Mouse (Mus musculus): ENCODE measurements around the gene Npas4. TPM values are rescaled to one million over a fixed set of nuclear protein-coding genes. Genes with fewer than 3 reads are reported as not detected.

The Npas4 gene
- polyA plus RNA-seq (2016; fragmentation: Nextera tagmentation; extraction: Ambion mirVana), result not detected in 2 replicates

DNA sequence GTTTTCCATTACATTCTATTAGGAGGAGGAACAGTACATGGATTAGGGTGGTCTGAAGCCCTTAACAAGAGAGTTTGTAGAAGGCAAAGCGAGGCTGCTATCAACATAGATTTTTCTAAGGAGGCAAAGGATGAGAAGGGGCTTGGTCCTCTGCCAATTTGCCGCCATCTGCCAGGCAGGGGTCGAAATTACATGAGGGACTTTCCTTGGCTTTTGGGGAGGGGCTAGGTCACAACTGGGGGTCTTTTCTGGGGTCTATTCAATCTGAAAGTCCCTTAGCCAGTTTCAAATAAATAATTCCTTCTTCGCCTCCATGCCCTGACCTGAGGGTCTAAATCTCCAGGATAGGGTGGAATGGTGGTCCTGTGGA, at the start of gene Npas4:
Gene Npas4, minus strand, starts transcription at position 61 of the 370 bp plus-strand sequence.
- WGBS, result 17% methylated on average over 4 of the region's 4 CpGs
- DNase-seq (ENCODE audit: low spot score), result no peak
- peaks cover 85% of the 10 kb centered on the region for H3K27me3 ChIP-seq (ENCODE audit: low read depth, poor library complexity, severe bottlenecking)

DNA sequence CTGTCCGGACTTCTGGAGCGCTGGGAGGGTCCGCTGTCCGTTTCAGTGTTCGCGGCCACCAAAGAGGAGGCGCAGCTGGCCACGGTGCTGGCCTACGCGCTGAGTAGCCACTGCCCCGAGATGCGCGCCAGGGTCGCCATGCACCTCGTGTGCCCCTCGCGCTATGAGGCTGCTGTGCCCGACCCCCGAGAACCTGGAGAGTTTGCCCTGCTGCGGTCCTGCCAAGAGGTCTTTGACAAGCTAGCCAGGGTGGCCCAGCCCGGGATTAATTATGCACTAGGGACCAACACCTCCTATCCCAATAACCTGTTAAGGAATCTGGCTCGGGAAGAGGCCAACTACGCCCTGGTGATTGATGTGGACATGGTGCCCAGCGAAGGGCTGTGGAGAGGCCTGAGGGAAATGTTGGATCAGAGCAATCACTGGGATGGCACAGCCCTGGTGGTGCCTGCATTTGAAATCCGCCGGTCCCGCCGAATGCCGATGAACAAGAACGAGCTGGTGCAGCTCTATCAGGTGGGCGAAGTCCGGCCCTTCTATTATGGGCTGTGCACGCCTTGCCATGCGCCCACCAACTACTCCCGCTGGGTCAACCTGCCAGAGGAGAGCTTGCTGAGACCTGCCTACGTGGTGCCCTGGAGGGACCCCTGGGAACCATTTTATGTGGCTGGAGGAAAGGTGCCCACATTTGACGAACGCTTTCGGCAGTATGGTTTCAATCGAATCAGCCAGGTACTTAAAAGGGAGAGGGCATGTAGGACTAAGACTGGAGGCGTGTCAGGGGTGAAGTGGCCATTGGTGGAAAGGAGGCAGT, 49.4 kb upstream of the Npas4 start:
- DNase-seq (ENCODE audit: low spot score), result no peak
- Histone ChIP-seq H3K27me3 (ENCODE audit: low read depth, poor library complexity, severe bottlenecking) (peaks cover 9% of the 10 kb centered on the region), H3K9me3 (replicated peaks) (no peaks in the 10 kb centered on the region), H3K4me1 (peaks cover 49% of the 10 kb centered on the region), H3K27ac (replicated peaks) (peak overlapping the region; percentile 92), H3K4me3 (peak overlapping the region; percentile 95), H3K36me3 (peaks cover 19% of the 10 kb centered on the region)
- 15% methylated on average over 41 of the region's 41 CpGs for WGBS

More for the DNA sequence above, at the start of gene Npas4:
- Histone ChIP-seq H3K4me3 (peak within 1 kb of the TSS; percentile 46), H3K9me3 (replicated peaks) (no peaks in the 10 kb centered on the region), H3K4me1 (peaks cover 15% of the 10 kb centered on the region), H3K27ac (replicated peaks) (no peak within 1 kb of the TSS), H3K36me3 (no peaks in the 10 kb centered on the region)

DNA sequence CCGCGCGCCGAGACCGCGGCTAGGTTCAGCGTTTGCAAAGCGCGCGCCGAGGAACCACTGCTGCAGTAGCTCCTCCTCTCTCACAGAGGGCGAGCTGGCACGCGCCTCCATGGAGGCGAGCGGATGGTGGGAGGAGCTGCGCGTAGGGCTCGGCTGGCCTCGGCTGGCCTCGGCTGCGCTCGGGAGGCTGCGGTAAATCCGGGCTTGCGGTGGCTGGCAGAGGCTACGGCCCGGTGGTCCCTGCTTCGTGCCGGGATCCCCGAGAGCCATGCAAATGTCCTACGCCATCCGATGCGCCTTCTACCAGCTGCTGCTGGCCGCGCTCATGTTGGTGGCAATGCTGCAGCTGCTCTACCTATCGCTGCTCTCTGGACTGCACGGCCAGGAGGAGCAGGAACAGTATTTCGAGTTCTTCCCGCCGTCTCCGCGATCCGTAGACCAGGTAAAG, 48.6 kb upstream of the Npas4 start, which contains the start of the genes B4gat1 and AC124502.3:
Gene B4gat1, plus strand, starts transcription at position 118 of the 448 bp plus-strand sequence.
Gene AC124502.3, plus strand, starts transcription at position 183 of the 448 bp plus-strand sequence.
- DNase-seq (ENCODE audit: low spot score), result peak; percentile 93
- H3K4me3 ChIP-seq, result peak within 1 kb of the TSS; percentile 95
- WGBS, result under 1% methylated on average over 44 of the region's 44 CpGs

GRCm38 (mm10) chr19:5037678-5038571, 47.8 kb upstream of the Npas4 start:
- H3K9me3 ChIP-seq (replicated peaks), result no peaks in the 10 kb centered on the region
- peak overlapping the region; percentile 92 for H3K27ac ChIP-seq (replicated peaks)
- H3K36me3 ChIP-seq, result peaks cover 7% of the 10 kb centered on the region
- H3K4me3 ChIP-seq, result peak overlapping the region; percentile 95
- peaks cover 9% of the 10 kb centered on the region for H3K27me3 ChIP-seq (ENCODE audit: low read depth, poor library complexity, severe bottlenecking)
- H3K4me1 ChIP-seq, result peaks cover 49% of the 10 kb centered on the region
- 6% methylated on average over 32 of the region's 32 CpGs for WGBS
- DNase-seq (ENCODE audit: low spot score), result peak; percentile 90

More for the DNA sequence above, 48.6 kb upstream of the Npas4 start, which contains the start of the genes B4gat1 and AC124502.3:
- no peaks in the 10 kb centered on the region for H3K9me3 ChIP-seq (replicated peaks)
- peaks cover 49% of the 10 kb centered on the region for H3K4me1 ChIP-seq
- peaks cover 14% of the 10 kb centered on the region for H3K36me3 ChIP-seq
- peak within 1 kb of the TSS; percentile 92 for H3K27ac ChIP-seq (replicated peaks)
- peaks cover 9% of the 10 kb centered on the region for H3K27me3 ChIP-seq (ENCODE audit: low read depth, poor library complexity, severe bottlenecking)

DNA sequence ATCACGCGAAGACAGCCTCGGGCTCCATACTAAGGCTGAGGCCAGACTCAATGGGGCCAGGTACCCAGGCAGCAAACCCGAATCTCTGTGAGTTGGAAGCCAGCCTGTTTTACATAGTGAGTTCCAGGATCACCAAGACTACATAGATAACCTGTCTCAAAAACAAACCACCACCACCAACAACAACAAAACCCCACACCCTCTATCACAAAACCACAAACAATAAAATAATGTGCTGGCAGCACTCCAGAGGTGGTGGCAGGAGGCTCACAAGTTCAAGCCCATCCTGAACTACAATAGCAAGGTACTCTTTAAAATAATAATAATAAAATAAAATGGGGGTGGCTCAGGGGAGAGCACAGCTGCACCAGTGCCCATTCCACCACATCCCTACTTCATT, 46.5 kb upstream of the Npas4 start:
- Histone ChIP-seq H3K4me3 (no peak overlapping the region), H3K9me3 (replicated peaks) (no peaks in the 10 kb centered on the region), H3K36me3 (peaks cover 6% of the 10 kb centered on the region), H3K27ac (replicated peaks) (no peak overlapping the region), H3K4me1 (peaks cover 36% of the 10 kb centered on the region), H3K27me3 (ENCODE audit: low read depth, poor library complexity, severe bottlenecking) (peaks cover 9% of the 10 kb centered on the region)
- 85% methylated on average over 4 of the region's 4 CpGs for WGBS
- no peak for DNase-seq (ENCODE audit: low spot score)

DNA sequence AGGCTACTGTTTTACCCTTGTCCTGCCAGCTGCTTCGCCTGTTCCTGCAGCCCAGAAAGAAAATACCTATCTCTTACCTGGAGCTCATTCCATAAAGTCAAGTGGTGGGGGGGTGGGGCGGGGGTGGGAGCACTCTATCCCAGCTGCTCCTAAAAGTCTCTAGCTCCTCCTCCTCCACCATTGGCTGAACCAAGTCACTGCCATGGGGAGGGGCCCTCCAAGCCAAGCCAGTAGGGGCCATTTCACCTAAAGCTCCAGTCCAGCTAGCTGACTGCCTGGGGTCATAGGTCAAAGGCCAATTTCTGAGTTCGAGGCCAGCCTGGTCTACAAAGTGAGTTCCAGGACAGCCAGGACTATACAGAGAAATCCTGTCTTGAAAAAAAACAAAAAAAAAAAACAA, 42.6 kb upstream of the Npas4 start:
- Histone ChIP-seq H3K4me3 (no peak overlapping the region), H3K4me1 (peaks cover 6% of the 10 kb centered on the region), H3K36me3 (peaks cover 45% of the 10 kb centered on the region), H3K27ac (replicated peaks) (no peak overlapping the region), H3K27me3 (ENCODE audit: low read depth, poor library complexity, severe bottlenecking) (no peaks in the 10 kb centered on the region), H3K9me3 (replicated peaks) (no peaks in the 10 kb centered on the region)
- WGBS, result 83% methylated on average over 3 of the region's 3 CpGs
- DNase-seq (ENCODE audit: low spot score), result no peak

GRCm38 (mm10) chr19:5026111-5026510, 36.0 kb upstream of the Npas4 start:
- peaks cover 53% of the 10 kb centered on the region for H3K36me3 ChIP-seq
- H3K9me3 ChIP-seq (replicated peaks), result no peaks in the 10 kb centered on the region
- WGBS, result 93% methylated on average over 8 of the region's 8 CpGs
- H3K27me3 ChIP-seq (ENCODE audit: low read depth, poor library complexity, severe bottlenecking), result peaks cover 6% of the 10 kb centered on the region; the same call in 1 of the 2 replicates
- peaks cover 20% of the 10 kb centered on the region for H3K4me1 ChIP-seq
- no peak overlapping the region for H3K4me3 ChIP-seq
- no peak overlapping the region for H3K27ac ChIP-seq (replicated peaks)
- no peak for DNase-seq (ENCODE audit: low spot score)

- Histone ChIP-seq H3K27me3 (ENCODE audit: low read depth, poor library complexity, severe bottlenecking) (peaks cover 6% of the 10 kb centered on the region; the same call in 1 of the 2 replicates), H3K4me1 (peaks cover 20% of the 10 kb centered on the region), H3K27ac (replicated peaks) (peak within 1 kb of the TSS; percentile 92), H3K4me3 (peak within 1 kb of the TSS; percentile 56), H3K9me3 (replicated peaks) (no peaks in the 10 kb centered on the region), H3K36me3 (peaks cover 31% of the 10 kb centered on the region)
- under 1% methylated on average over 62 of the region's 62 CpGs for WGBS
- peak; percentile 94 for DNase-seq (ENCODE audit: low spot score)
These were observed 33.7 kb upstream of the Npas4 start, which contains the start of gene Slc29a2 for GRCm38 (mm10) chr19:5023621-5024479. TSS of gene Slc29a2 (plus strand) at chr19:5023860.

- no peak overlapping the region for H3K27ac ChIP-seq (replicated peaks)
- H3K36me3 ChIP-seq, result peaks cover 6% of the 10 kb centered on the region
- 89% methylated on average over 2 of the region's 2 CpGs for WGBS
- peaks cover 6% of the 10 kb centered on the region; the same call in 1 of the 2 replicates for H3K27me3 ChIP-seq (ENCODE audit: low read depth, poor library complexity, severe bottlenecking)
- H3K4me1 ChIP-seq, result peaks cover 23% of the 10 kb centered on the region
- no peak overlapping the region for H3K4me3 ChIP-seq
- DNase-seq (ENCODE audit: low spot score), result no peak
- H3K9me3 ChIP-seq (replicated peaks), result no peaks in the 10 kb centered on the region
These were observed 31.3 kb upstream of the Npas4 start for GRCm38 (mm10) chr19:5021416-5021815.

DNA sequence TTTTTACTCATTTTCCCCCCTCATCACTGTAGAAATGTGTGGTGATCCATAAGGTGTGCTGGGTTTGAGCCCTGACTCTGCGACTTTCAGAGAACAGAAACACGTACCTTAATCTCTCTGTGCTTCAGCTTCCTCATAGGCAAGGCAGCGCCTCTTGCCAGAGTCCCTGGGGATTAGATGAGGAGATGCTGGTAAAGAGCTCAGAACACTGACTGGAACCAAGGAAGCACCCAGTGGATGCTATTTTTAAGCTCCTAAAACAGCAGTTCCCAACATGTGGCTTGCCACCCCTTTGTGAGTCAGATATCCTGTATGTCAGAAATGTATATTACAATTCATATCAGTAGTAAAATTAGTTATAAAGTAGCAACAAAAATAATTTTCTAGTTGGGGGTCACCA, 28.1 kb upstream of the Npas4 start:
- 80% methylated on average over 3 of the region's 3 CpGs for WGBS
- H3K36me3 ChIP-seq, result no peaks in the 10 kb centered on the region
- H3K27me3 ChIP-seq (ENCODE audit: low read depth, poor library complexity, severe bottlenecking), result peaks cover 10% of the 10 kb centered on the region; the same call in 1 of the 2 replicates

GRCm38 (mm10) chr19:5017611-5018010, 27.5 kb upstream of the Npas4 start:
- WGBS, result 80% methylated on average over 4 of the region's 4 CpGs

More for the DNA sequence above, 28.1 kb upstream of the Npas4 start:
- Histone ChIP-seq H3K4me3 (no peak overlapping the region), H3K4me1 (peaks cover 9% of the 10 kb centered on the region), H3K27ac (replicated peaks) (no peak overlapping the region), H3K9me3 (replicated peaks) (no peaks in the 10 kb centered on the region)
- DNase-seq (ENCODE audit: low spot score), result no peak

More at GRCm38 (mm10) chr19:5017611-5018010, 27.5 kb upstream of the Npas4 start:
- H3K27me3 ChIP-seq (ENCODE audit: low read depth, poor library complexity, severe bottlenecking), result peaks cover 9% of the 10 kb centered on the region; the same call in 1 of the 2 replicates
- peaks cover 9% of the 10 kb centered on the region for H3K4me1 ChIP-seq
- no peak for DNase-seq (ENCODE audit: low spot score)
- H3K9me3 ChIP-seq (replicated peaks), result no peaks in the 10 kb centered on the region
- H3K36me3 ChIP-seq, result no peaks in the 10 kb centered on the region
- no peak overlapping the region for H3K27ac ChIP-seq (replicated peaks)
- H3K4me3 ChIP-seq, result no peak overlapping the region

Measured in midbrain, embryonic 10.5 days (tissue).